Mouse (Mus musculus) CH12.LX (cell line): ENCODE data around the gene Rab6a. TPM values are rescaled to one million over a fixed set of nuclear protein-coding genes. Genes with fewer than 3 reads are reported as not detected.

Source experiments
- DNase-seq: peaks from one replicate; pipeline ENCODE4 v3.0.0-alpha.2; 2013; ENCODE audit errors: extremely low read depth
- H3K27ac ChIP-seq: 2 replicates; pipeline ENCODE4 v1.5.1; 2012; ENCODE audit warnings: low read depth, mild to moderate bottlenecking, control low read depth, moderate library complexity; ENCODE audit not compliant: insufficient read depth
- H3K27me3 ChIP-seq: replicated peaks from 2 replicates; pipeline ENCODE3; 2012; ENCODE audit warnings: inconsistent platforms
- H3K36me3 ChIP-seq, 2 experiments: replicated peaks in 1 of 2; 2 replicates each; pipeline versions ENCODE3 to v1.6.1; 2012; ENCODE audit warnings: inconsistent platforms in 1 of 2, low read length in 1 of 2, mild to moderate bottlenecking in 1 of 2, mixed read lengths in 1 of 2, moderate library complexity in 1 of 2; ENCODE audit not compliant: control insufficient read depth in 1 of 2, insufficient read depth in 1 of 2
- H3K4me1 ChIP-seq, 2 experiments: 2 replicates each; pipeline ENCODE4 v1.6.1; 2012; ENCODE audit warnings: inconsistent platforms in 1 of 2, moderate library complexity in 1 of 2; ENCODE audit not compliant: insufficient read depth in 2 of 2, control insufficient read depth in 1 of 2
- H3K4me2 ChIP-seq: 2 replicates; pipeline ENCODE4 v1.6.1; 2012; ENCODE audit warnings: low read depth, mild to moderate bottlenecking, control low read depth; ENCODE audit not compliant: poor library complexity, insufficient read depth, severe bottlenecking
- H3K4me3 ChIP-seq, 3 experiments: fragments of 150-350 bp in 1 of 3; sonication (generic) in 1 of 3; replicated peaks in 1 of 3; 2 replicates each; pipeline versions ENCODE3 to v1.5.1; 2011 to 2012; ENCODE audit warnings: low read depth in 2 of 3, low read length in 2 of 3, mild to moderate bottlenecking in 2 of 3, moderate library complexity in 2 of 3, control low read depth in 1 of 3, improper control_type of control experiment in 1 of 3, inconsistent platforms in 1 of 3, mixed read lengths in 1 of 3; ENCODE audit not compliant: poor library complexity in 1 of 3
- H3K79me2 ChIP-seq: replicated peaks from 2 replicates; pipeline ENCODE4 v1.6.1; 2012; ENCODE audit warnings: mild to moderate bottlenecking, moderate library complexity; ENCODE audit not compliant: control insufficient read depth, poor library complexity, insufficient read depth, severe bottlenecking; ENCODE audit errors: extremely low read depth
- H3K9ac ChIP-seq: 2 replicates; pipeline ENCODE4 v1.6.1; 2012; ENCODE audit warnings: low read depth, mild to moderate bottlenecking, control low read depth, moderate library complexity; ENCODE audit not compliant: insufficient read depth
- H3K9me3 ChIP-seq: replicated peaks from 2 replicates; pipeline ENCODE3; 2012; ENCODE audit warnings: low read length, inconsistent platforms, mixed read lengths
- BHLHE40 ChIP-seq: IDR thresholded peaks from 2 replicates; pipeline ENCODE4 v1.6.1; 2011; ENCODE audit warnings: mild to moderate bottlenecking, low read depth, low read length, improper control_type of control experiment
- CHD2 ChIP-seq: IDR thresholded peaks from 2 replicates; pipeline ENCODE4 v1.6.1; 2011; ENCODE audit warnings: low read length, improper control_type of control experiment
- E2F4 ChIP-seq: IDR thresholded peaks from 2 replicates; pipeline ENCODE4 v1.6.1; 2011; ENCODE audit warnings: low read depth, low read length, improper control_type of control experiment; ENCODE audit not compliant: insufficient replicate concordance
- ELF1 ChIP-seq: IDR thresholded peaks from 2 replicates; pipeline ENCODE4 v1.6.1; 2014; ENCODE audit warnings: low read depth, mild to moderate bottlenecking, inconsistent platforms, low read length, improper control_type of control experiment
- ETS1 ChIP-seq: conservative IDR thresholded peaks from 2 replicates; pipeline ENCODE4 v1.6.1; 2012; ENCODE audit warnings: low read depth, mild to moderate bottlenecking, inconsistent platforms, low read length, improper control_type of control experiment, moderate library complexity
- GABPA ChIP-seq: IDR thresholded peaks from 2 replicates; pipeline ENCODE4 v1.6.1; 2012; ENCODE audit warnings: low read depth, low read length, improper control_type of control experiment, inconsistent platforms; ENCODE audit not compliant: insufficient replicate concordance
- HCFC1 ChIP-seq: IDR thresholded peaks from 2 replicates; pipeline ENCODE4 v1.6.1; 2012; ENCODE audit warnings: low read depth, mild to moderate bottlenecking, inconsistent platforms, low read length, improper control_type of control experiment
- IRF4 ChIP-seq: IDR thresholded peaks from 2 replicates; pipeline ENCODE4 v1.6.1; 2014; ENCODE audit warnings: low read depth, mild to moderate bottlenecking, inconsistent platforms, low read length, improper control_type of control experiment
- JUN ChIP-seq: IDR thresholded peaks from 2 replicates; pipeline ENCODE4 v1.6.1; 2011; ENCODE audit warnings: low read depth, mild to moderate bottlenecking, low read length, improper control_type of control experiment, moderate library complexity; ENCODE audit not compliant: insufficient read depth
- JUND ChIP-seq: conservative IDR thresholded peaks from 2 replicates; pipeline ENCODE4 v1.6.1; 2011; ENCODE audit warnings: low read depth, low read length, improper control_type of control experiment
- KAT2A ChIP-seq: IDR thresholded peaks from 2 replicates; pipeline ENCODE4 v1.6.1; 2012; ENCODE audit warnings: low read length, improper control_type of control experiment, inconsistent platforms; ENCODE audit not compliant: insufficient replicate concordance
- MAFK ChIP-seq: IDR thresholded peaks from 2 replicates; pipeline ENCODE4 v1.6.1; 2011; ENCODE audit warnings: low read length, improper control_type of control experiment; ENCODE audit not compliant: insufficient replicate concordance
- MAX ChIP-seq: IDR thresholded peaks from 2 replicates; pipeline ENCODE4 v1.6.1; 2011; ENCODE audit warnings: low read length, improper control_type of control experiment
- MAZ ChIP-seq: IDR thresholded peaks from 2 replicates; pipeline ENCODE4 v1.6.1; 2012; ENCODE audit warnings: low read depth, mild to moderate bottlenecking, inconsistent platforms, low read length, improper control_type of control experiment, moderate library complexity
- MEF2A ChIP-seq: IDR thresholded peaks from 2 replicates; pipeline ENCODE4 v1.6.1; 2014; ENCODE audit warnings: low read depth, mild to moderate bottlenecking, inconsistent platforms, low read length, improper control_type of control experiment, borderline replicate concordance
- MXI1 ChIP-seq: IDR thresholded peaks from 2 replicates; pipeline ENCODE4 v1.6.1; 2011; ENCODE audit warnings: mild to moderate bottlenecking, low read depth, low read length, improper control_type of control experiment
- MYC ChIP-seq: IDR thresholded peaks from 2 replicates; pipeline ENCODE4 v1.6.1; 2011; ENCODE audit warnings: low read depth, mild to moderate bottlenecking, improper control_type of control experiment, low read length
- NELFE ChIP-seq: IDR thresholded peaks from 2 replicates; pipeline ENCODE4 v1.6.1; 2011; ENCODE audit warnings: low read depth, low read length, improper control_type of control experiment
- NRF1 ChIP-seq: IDR thresholded peaks from 2 replicates; pipeline ENCODE4 v1.6.1; 2014; ENCODE audit warnings: low read depth, mild to moderate bottlenecking, inconsistent platforms, low read length, improper control_type of control experiment, moderate library complexity
- PAX5 ChIP-seq: IDR thresholded peaks from 2 replicates; pipeline ENCODE4 v1.6.1; 2012; ENCODE audit warnings: low read length, inconsistent platforms, mixed read lengths
- POLR2A ChIP-seq: IDR thresholded peaks from 2 replicates; pipeline ENCODE4 v1.6.1; 2011; ENCODE audit warnings: low read depth, mild to moderate bottlenecking, improper control_type of control experiment, low read length
- POLR2AphosphoS2 ChIP-seq: IDR thresholded peaks from 2 replicates; pipeline ENCODE4 v1.6.1; 2011; ENCODE audit warnings: low read depth, low read length, improper control_type of control experiment
- RAD21 ChIP-seq: IDR thresholded peaks from 2 replicates; pipeline ENCODE4 v1.6.1; 2011; ENCODE audit warnings: low read depth, mild to moderate bottlenecking, low read length, improper control_type of control experiment, moderate library complexity
- SIN3A ChIP-seq: IDR thresholded peaks from 2 replicates; pipeline ENCODE4 v1.6.1; 2012; ENCODE audit warnings: low read length, improper control_type of control experiment, inconsistent platforms
- SMC3 ChIP-seq: IDR thresholded peaks from 2 replicates; pipeline ENCODE4 v1.6.1; 2011; ENCODE audit warnings: low read depth, low read length, improper control_type of control experiment
- TBP ChIP-seq: conservative IDR thresholded peaks from 2 replicates; pipeline ENCODE4 v1.6.1; 2011; ENCODE audit warnings: low read depth, low read length, improper control_type of control experiment
- TCF12 ChIP-seq: IDR thresholded peaks from 2 replicates; pipeline ENCODE4 v1.6.1; 2014; ENCODE audit warnings: low read depth, mild to moderate bottlenecking, inconsistent platforms, low read length, improper control_type of control experiment
- UBTF ChIP-seq: IDR thresholded peaks from 2 replicates; pipeline ENCODE4 v1.6.1; 2012; ENCODE audit warnings: low read depth, mild to moderate bottlenecking, inconsistent platforms, low read length, improper control_type of control experiment, moderate library complexity
- USF1 ChIP-seq: IDR thresholded peaks from 2 replicates; pipeline ENCODE4 v1.6.1; 2014; ENCODE audit warnings: low read depth, mild to moderate bottlenecking, inconsistent platforms, low read length, improper control_type of control experiment
- ZMIZ1 ChIP-seq: IDR thresholded peaks from 2 replicates; pipeline ENCODE4 v1.6.1; 2012; ENCODE audit warnings: low read depth, mild to moderate bottlenecking, inconsistent platforms, low read length, improper control_type of control experiment
- dilution Hi-C: fragments of 300-500 bp; cut with MboI; formaldehyde crosslinking; loops from 2 replicates; pipeline ENCODE4 v1.14.3; 2020; ENCODE audit warnings: low sequenced_read_pairs; ENCODE audit not compliant: extremely low pct_unique_long_range_greater_than_20kb, extremely low pct_ligation_motif_present
- in situ Hi-C: fragments of 300-500 bp; cut with MboI; formaldehyde crosslinking; loops from 3 replicates; pipeline ENCODE4 v1.14.3; 2019; ENCODE audit warnings: low sequenced_read_pairs, low pct_ligation_motif_present, low pct_unique_long_range_greater_than_20kb, mixed read lengths
- polyA plus RNA-seq: library from polyadenylated mRNA; unstranded; fragments of >175 nt; gene quantifications from 2 replicates; pipeline ENCODE4 v1.2.1, GENCODE M21; 2012; ENCODE audit warnings: low read depth; ENCODE audit not compliant: insufficient read length
- total RNA-seq, 2 experiments: library from RNA; depleted of rRNA; stranded (reverse); fragments of 300-350 nt in 1 of 2; fragments of >200 nt in 1 of 2; gene quantifications; 2 replicates each; pipeline ENCODE4 v1.2.3; 2012 to 2014

Gene Rab6a
- total and polyA plus RNA-seq, 3 experiments: 11.1 to 30.7 (median 30.7) TPM

- peaks cover 0 to 13% of the 10 kb centered on the region in 2 experiments; a peak in 2 of 4 replicates for H3K4me1 ChIP-seq
- no peak for DNase-seq
- peak overlapping the region; percentile 94 for H3K9ac ChIP-seq
- no peaks in the 10 kb centered on the region for H3K9me3 ChIP-seq
- dilution Hi-C loops: no loop called here
- TF ChIP-seq RAD21: no peak
- no peak for TF ChIP-seq ELF1
- TF ChIP-seq MAX: no peak
- TF ChIP-seq BHLHE40: no peak
- no peak for TF ChIP-seq E2F4
- TF ChIP-seq SMC3: no peak
- no peak for TF ChIP-seq ETS1
- TF ChIP-seq, all 38 proteins: peak for 0
- Histone ChIP-seq H3K79me2 (no peaks in the 10 kb centered on the region; the same call in 1 of the 2 replicates), H3K4me2 (peak overlapping the region; percentile 99), H3K36me3 (peaks cover 0 to 8% of the 10 kb centered on the region in 2 experiments), H3K27me3 (no peaks in the 10 kb centered on the region), H3K4me3 (peak overlapping the region; percentile 59 to 82 (median 79)), H3K27ac (no peak overlapping the region)
- in situ Hi-C loops: loop anchor here (5.0 kb wide), 1 partner anchor 45 kb away; the partner anchor contains the start of gene Coa4
These were observed 25.0 kb upstream of the Rab6a start for GRCm38 (mm10) chr7:100582235-100582634.

DNA sequence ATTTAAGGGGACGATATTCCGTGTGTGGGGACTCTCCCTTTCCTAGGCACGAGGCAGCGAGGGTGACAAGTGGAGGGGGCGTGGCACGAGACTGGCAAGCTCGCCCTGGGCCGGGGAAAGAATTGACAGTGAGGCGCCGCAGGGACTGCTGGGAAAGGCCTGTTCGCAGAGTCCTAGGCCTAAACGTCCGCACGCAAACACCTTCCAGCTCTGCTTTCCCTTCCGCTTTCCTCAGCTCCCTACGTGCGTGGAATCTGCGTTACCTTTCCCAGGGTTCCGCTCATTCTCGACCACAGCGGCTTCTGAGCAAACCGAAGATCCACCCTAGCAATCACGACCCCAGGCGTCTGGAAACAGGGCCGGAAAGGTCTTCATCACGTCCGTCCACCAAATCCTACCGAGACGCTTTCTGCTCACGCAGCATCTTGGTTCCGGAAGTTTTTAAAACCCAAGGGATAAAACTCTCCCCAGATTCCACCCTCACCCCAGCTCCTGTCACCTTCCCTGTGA is 24.4 kb upstream of the Rab6a start:
- H3K27ac ChIP-seq: peak overlapping the region; percentile 65; the same call in 1 of the 2 replicates
- TF ChIP-seq IRF4 (no peak), NELFE (peak; percentile 70), CHD2 (no peak), MYC (peak; percentile 86), BHLHE40 (peak; percentile 96), HCFC1 (peak; percentile 90), POLR2AphosphoS2 (no peak), MAFK (no peak), JUND (0 out of 2 replicates have a peak, but pooled peaks have one; percentile 36), KAT2A (peak; percentile 84; the same call in 1 of the 2 replicates), TBP (peak; percentile 89), PAX5 (no peak), MAX (peak; percentile 85; the same call in 1 of the 2 replicates), MEF2A (0 out of 2 replicates have a peak, but pooled peaks have one; percentile 29), MXI1 (peak; percentile 96), ZMIZ1 (no peak), POLR2A (no peak; the same call in none of the 2 replicates), ELF1 (peak; percentile 43; the same call in 1 of the 2 replicates), MAZ (peak; percentile 51; the same call in 1 of the 2 replicates), USF1 (no peak), ETS1 (peak; percentile 47; the same call in 1 of the 2 replicates), RAD21 (no peak), GABPA (no peak; the same call in 1 of the 2 replicates), UBTF (no peak), SIN3A (peak; percentile 94), NRF1 (no peak), TCF12 (peak; percentile 82), JUN (no peak)
- peak overlapping the region; percentile 94 for H3K9ac ChIP-seq
- H3K79me2 ChIP-seq: no peaks in the 10 kb centered on the region; the same call in 1 of the 2 replicates
- in situ Hi-C loops (loop anchor here (5.0 kb wide), 1 partner anchor 45 kb away; the partner anchor contains the start of gene Coa4), dilution Hi-C loops (no loop called here)
- no peaks in the 10 kb centered on the region for H3K9me3 ChIP-seq
- DNase-seq: peak; percentile 89
- H3K36me3 ChIP-seq: peaks cover 0 to 8% of the 10 kb centered on the region in 2 experiments
- H3K4me1 ChIP-seq: peaks cover 0 to 13% of the 10 kb centered on the region in 2 experiments; a peak in 2 of 4 replicates
- peak overlapping the region; percentile 99; the same call in 1 of the 2 replicates for H3K4me2 ChIP-seq
- no peaks in the 10 kb centered on the region for H3K27me3 ChIP-seq
- H3K4me3 ChIP-seq: peak overlapping the region; percentile 59 to 82 (median 79)
